Mouse (Mus musculus) induced T-regulatory cell, adult 2 months (primary cell): Measurements from ENCODE around the gene Dip2c.

ENCODE experiments used
- DNase-seq: peaks from one replicate; pipeline ENCODE4 v3.0.0-alpha.2; 2012; ENCODE audit warnings: low read depth

Dip2c gene

GRCm38 (mm10) chr13:9667954-9668496, 391.7 kb downstream of the Dip2c start:
- DNase-seq = no peak

GRCm38 (mm10) chr13:9669246-9669645, 392.9 kb downstream of the Dip2c start:
- DNase-seq = no peak

- no peak for DNase-seq
Measured at GRCm38 (mm10) chr13:9674126-9674525, 397.8 kb downstream of the Dip2c start.

GRCm38 (mm10) chr13:9681492-9681891, 405.2 kb downstream of the Dip2c start:
- no peak for DNase-seq

DNA sequence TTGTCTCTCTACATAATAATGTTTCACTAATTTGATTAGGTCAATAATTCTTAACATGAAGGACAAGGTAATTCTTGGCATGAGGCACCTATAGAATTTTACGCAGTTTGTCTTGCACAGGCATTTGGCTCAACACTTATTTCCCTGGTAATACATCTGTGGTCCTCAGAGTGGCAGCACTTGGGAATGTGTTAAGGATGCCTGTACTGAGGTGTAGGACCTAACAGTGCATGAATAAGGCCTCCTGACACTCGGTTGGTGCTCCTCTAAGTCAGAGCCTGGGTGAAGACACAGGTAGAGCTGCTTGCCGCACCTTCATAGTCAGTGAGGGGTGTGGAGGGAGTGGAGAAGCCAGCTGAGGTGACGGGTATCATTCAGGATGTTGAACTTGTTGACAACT, 407.0 kb downstream of the Dip2c start:
- DNase-seq = no peak

DNA sequence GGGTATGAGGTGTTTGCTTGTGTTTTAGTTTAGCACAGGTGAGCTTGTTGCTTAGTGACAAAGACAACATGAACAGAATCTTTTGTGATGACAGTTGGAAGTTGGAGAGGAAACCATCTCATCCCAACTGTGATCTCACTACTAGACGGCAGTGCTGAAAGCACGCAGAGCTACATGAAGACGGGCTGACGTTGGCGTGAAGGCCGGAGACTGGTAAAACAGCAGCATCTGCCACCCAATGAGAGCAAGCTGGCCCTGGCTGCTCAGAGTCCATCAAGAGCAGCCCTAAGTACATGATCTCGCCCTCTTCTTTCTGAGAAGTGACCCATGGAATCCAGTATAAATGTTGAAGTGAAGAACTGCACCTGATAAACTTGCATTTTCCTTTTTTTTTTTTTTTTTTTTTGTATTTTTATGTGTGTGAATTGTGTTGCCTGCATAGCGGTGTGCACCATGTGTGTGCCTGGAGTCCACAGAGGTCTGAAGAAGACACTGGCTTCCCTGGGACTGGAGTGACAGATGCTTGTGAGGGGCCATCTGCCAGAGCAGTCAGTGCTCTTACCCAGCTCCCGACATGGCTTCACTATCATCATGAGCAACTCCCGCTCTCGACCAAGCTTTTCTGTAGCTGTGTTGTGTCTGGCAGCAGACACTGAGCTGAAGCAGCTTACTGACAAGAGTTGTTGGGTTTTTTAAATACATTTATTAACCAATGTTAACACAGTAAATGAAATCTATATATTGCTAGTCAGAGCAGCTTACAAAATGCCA, 408.0 kb downstream of the Dip2c start:
- DNase-seq = no peak

DNA sequence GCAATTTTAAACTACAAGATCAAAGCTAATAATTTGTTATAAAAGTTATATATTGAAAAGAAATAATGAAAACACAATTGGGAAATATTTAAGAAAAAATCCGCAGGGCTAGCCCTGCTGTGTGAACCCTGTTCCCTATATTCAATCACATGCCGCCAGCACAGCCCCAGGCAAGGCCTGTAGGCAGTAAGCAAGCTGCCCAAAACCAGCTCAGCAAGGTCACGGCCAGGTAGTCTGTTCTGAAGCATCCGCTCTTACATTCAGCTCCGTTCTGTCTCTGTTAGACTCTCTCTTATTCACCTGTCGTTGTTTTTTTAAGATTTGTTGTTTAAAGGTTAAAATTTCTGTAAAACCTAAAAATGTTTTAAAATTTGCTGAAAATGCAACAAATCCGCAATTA, 409.9 kb downstream of the Dip2c start:
- DNase-seq = no peak

GRCm38 (mm10) chr13:9686765-9687164, 410.4 kb downstream of the Dip2c start:
- DNase-seq = no peak

DNA sequence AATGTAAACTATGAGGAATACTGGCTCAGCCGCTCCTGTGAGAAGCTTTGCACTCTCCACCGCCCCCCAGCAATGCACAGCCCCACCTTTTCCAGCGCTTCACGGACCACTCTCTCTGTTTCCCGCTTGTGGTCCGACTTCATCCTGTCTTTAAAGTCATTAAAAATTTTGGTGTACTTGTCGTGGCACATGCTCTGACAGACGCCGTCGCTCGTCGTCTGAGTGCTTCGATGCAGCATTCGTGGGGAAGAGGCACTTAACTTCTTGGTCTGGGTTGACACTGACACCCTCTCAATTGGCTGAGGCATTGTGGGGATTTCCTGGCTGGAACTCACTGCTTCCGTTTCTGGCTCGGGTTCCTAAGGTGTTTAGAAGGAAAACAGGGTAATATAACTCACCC, 413.0 kb downstream of the Dip2c start:
- no peak for DNase-seq

- DNase-seq = no peak
Measured at GRCm38 (mm10) chr13:9692876-9693275, 416.5 kb downstream of the Dip2c start.

DNA sequence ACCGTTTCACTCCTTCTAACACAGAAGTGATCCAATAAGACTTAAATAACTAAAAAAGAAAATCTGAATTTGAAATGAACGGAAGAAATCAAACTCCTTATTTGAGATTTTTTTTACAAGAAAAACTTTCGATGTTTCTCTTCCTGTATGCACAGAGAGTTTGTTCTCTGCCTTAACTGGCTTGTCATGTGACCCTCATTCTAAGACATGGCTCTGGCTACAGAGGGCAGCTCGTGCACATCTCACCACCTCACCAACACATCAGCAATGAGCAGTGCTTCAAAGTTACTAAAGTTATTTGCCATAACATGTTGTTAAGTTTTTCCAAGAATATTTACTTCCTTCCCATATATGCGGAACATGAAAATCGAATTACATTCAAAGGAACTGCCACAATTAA, 418.3 kb downstream of the Dip2c start:
- no peak for DNase-seq

DNA sequence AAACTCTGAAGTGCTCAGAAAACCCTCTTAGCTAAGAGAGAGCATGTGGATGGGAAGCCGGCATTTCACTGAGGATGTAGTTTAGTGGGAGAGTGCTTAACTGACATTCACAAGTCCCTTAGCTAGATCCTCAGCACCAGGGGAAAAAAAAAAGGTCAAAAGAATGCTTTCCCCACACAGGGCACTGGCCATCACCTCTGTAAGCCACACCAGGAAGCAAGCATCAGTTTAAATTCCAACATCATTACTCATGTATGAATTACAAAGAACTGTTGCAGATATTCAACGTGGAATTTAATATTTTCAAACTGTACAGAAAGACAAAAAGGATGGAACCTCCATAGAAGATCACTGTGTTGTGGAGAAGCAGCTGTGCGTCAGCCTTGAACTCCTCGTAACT, 419.1 kb downstream of the Dip2c start:
- DNase-seq = no peak

DNA sequence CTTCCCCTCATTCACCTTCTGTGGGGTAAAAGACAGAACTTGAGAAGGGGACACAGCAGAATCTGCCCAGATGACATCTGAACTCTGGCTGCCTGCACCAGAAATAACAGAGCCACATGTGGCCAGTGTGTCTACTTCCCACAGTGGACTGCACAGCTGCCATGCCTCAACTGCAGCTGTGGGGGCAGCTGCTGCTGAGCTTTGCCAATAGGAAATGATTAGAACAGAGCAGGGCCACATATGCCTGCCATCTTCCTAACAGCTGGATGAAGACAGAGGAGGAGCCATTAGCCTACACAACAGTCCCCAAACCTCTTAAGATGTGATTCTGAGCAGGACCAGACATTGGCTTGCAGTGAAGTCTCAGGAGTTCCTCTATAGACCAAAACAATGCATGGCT, 419.5 kb downstream of the Dip2c start:
- no peak for DNase-seq

GRCm38 (mm10) chr13:9697340-9697739, 421.0 kb downstream of the Dip2c start:
- no peak for DNase-seq

DNA sequence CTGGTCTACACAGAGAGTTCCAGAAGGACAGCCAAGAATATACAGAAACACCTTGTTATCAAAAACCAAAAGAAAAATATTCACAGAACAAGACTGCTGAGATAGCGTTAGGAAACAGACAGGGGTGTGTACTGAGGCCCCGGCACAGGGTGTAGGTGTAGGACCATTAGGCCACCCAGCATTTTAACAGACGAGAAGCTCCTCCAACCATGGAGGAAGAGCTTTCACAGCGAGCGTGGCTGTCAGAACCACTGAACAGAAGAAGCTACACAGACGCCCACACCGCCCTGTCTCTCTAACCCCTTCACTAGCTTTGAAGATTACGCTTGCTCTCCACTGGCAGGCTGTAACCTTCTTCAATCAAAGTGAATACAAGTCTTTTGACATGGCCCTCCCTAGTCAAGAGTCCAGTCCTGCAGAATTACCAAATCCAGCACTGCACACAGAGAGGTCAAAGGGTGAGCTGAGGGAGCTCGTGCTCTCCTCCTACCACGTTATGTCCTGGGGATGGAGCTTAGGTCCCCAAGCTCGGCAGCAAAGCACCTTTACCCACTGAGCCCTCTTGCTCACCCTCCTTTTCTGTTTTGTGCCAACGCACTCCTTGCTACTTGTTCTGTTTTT, 426.4 kb downstream of the Dip2c start:
- no peak for DNase-seq

- no peak for DNase-seq
Measured at GRCm38 (mm10) chr13:9706720-9707119, 430.4 kb downstream of the Dip2c start.

GRCm38 (mm10) chr13:9708433-9709240, 432.3 kb downstream of the Dip2c start:
- no peak for DNase-seq

GRCm38 (mm10) chr13:9712409-9712808, 436.1 kb downstream of the Dip2c start:
- peak; percentile 7 for DNase-seq

DNA sequence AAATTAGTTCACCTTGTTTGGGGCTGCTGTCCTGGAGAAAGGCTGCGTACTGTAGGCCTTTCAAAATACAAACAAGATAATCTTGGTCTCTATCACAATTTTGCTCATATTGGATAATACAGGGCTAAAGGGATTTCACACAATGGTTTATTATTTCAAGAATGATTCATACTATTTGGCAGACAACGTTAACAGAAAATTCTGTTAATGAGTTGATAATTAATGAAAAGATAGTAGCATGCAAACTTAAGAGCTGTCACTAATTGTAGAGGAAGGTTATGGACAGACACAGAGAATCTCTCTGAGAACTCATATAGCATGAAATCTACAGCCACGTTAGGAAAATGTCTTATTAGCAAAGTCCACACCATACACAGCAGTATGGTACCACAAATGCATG, 436.6 kb downstream of the Dip2c start:
- no peak for DNase-seq

- no peak for DNase-seq
Measured at GRCm38 (mm10) chr13:9713462-9714134, 437.3 kb downstream of the Dip2c start.

GRCm38 (mm10) chr13:9715224-9715623, 438.9 kb downstream of the Dip2c start:
- no peak for DNase-seq
